Mouse (Mus musculus): ENCODE results near the gene Sp140. TPM values are rescaled to one million over a fixed set of nuclear protein-coding genes. Genes with fewer than 3 reads are reported as not detected.
"Not testable (repeated sequence)": the region's sequence is repeated elsewhere in the genome, so short reads cannot be mapped to it uniquely, and the experiment has no call there.

Sp140 gene
- total RNA-seq, 2 experiments from 2014 or later, result 0.47 to 0.93 TPM

- H3K27ac ChIP-seq; DNase-seq (ENCODE audit: extremely low spot score in 1 of 2, low spot score in 2 of 2); H3K4me3 ChIP-seq; intact Hi-C loops (cut with DNase I): not testable (repeated sequence)
These were observed 14.9 kb downstream of the Sp140 start for GRCm38 (mm10) chr1:85615096-85615495.

- intact Hi-C loops (cut with DNase I); H3K27ac ChIP-seq; DNase-seq (ENCODE audit: extremely low spot score in 1 of 2, low spot score in 2 of 2); H3K4me3 ChIP-seq: not testable (repeated sequence)
These were observed 15.6 kb downstream of the Sp140 start for GRCm38 (mm10) chr1:85615819-85616218.

- DNase-seq (ENCODE audit: extremely low spot score in 1 of 2, low spot score in 2 of 2); H3K27ac ChIP-seq; intact Hi-C loops (cut with DNase I); H3K4me3 ChIP-seq: not testable (repeated sequence)
These were observed 17.0 kb downstream of the Sp140 start for GRCm38 (mm10) chr1:85617161-85617560.

- H3K27ac ChIP-seq; DNase-seq (ENCODE audit: extremely low spot score in 1 of 2, low spot score in 2 of 2); intact Hi-C loops (cut with DNase I); H3K4me3 ChIP-seq: not testable (repeated sequence)
These were observed 18.5 kb downstream of the Sp140 start for GRCm38 (mm10) chr1:85618689-85619088.

GRCm38 (mm10) chr1:85636936-85637335 lies 36.8 kb downstream of the Sp140 start:
- intact Hi-C loops (cut with DNase I); H3K27ac ChIP-seq; H3K4me3 ChIP-seq; DNase-seq (ENCODE audit: extremely low spot score in 1 of 2, low spot score in 2 of 2): not testable (repeated sequence)

- H3K4me3 ChIP-seq; intact Hi-C loops (cut with DNase I); DNase-seq (ENCODE audit: extremely low spot score in 1 of 2, low spot score in 2 of 2); H3K27ac ChIP-seq: not testable (repeated sequence)
These were observed 38.0 kb downstream of the Sp140 start for GRCm38 (mm10) chr1:85638144-85638543.

- intact Hi-C loops (cut with DNase I); H3K27ac ChIP-seq; DNase-seq (ENCODE audit: extremely low spot score in 1 of 2, low spot score in 2 of 2); H3K4me3 ChIP-seq: not testable (repeated sequence)
These were observed 49.7 kb downstream of the Sp140 start, which contains the start of gene Sp100 for GRCm38 (mm10) chr1:85649881-85650280. Sp100 (plus strand) TSS chr1:85649988.

GRCm38 (mm10) chr1:85650524-85650923 lies 50.3 kb downstream of the Sp140 start:
- intact Hi-C loops (cut with DNase I); H3K4me3 ChIP-seq; DNase-seq (ENCODE audit: extremely low spot score in 1 of 2, low spot score in 2 of 2); H3K27ac ChIP-seq: not testable (repeated sequence)

- intact Hi-C loops (cut with DNase I); H3K27ac ChIP-seq; DNase-seq (ENCODE audit: extremely low spot score in 1 of 2, low spot score in 2 of 2); H3K4me3 ChIP-seq: not testable (repeated sequence)
These were observed 51.6 kb downstream of the Sp140 start for GRCm38 (mm10) chr1:85651770-85652275.

- DNase-seq (ENCODE audit: extremely low spot score in 1 of 2, low spot score in 2 of 2); intact Hi-C loops (cut with DNase I); H3K27ac ChIP-seq; H3K4me3 ChIP-seq: not testable (repeated sequence)
These were observed 57.0 kb downstream of the Sp140 start for GRCm38 (mm10) chr1:85657211-85657610.

GRCm38 (mm10) chr1:85664266-85664665 lies 64.1 kb downstream of the Sp140 start:
- intact Hi-C loops (cut with DNase I), result no loop called here
- no peak overlapping the region for H3K27ac ChIP-seq
- DNase-seq (ENCODE audit: extremely low spot score in 1 of 2, low spot score in 2 of 2), result no peak
- TF ChIP-seq CTCF (IDR thresholded peaks at IDR 0.05), result no peak
- no peak overlapping the region for H3K4me3 ChIP-seq

GRCm38 (mm10) chr1:85680226-85680625 lies 80.0 kb downstream of the Sp140 start:
- no peak for DNase-seq (ENCODE audit: extremely low spot score in 1 of 2, low spot score in 2 of 2)
- no peak overlapping the region for H3K4me3 ChIP-seq
- intact Hi-C loops (cut with DNase I), result no loop called here
- TF ChIP-seq CTCF (IDR thresholded peaks at IDR 0.05), result no peak
- no peak overlapping the region for H3K27ac ChIP-seq

GRCm38 (mm10) chr1:85686666-85687065 lies 86.5 kb downstream of the Sp140 start:
- DNase-seq (ENCODE audit: extremely low spot score in 1 of 2, low spot score in 2 of 2), result no peak
- TF ChIP-seq CTCF (IDR thresholded peaks at IDR 0.05), result no peak
- intact Hi-C loops (cut with DNase I), result no loop called here
- Histone ChIP-seq H3K27ac (no peak overlapping the region), H3K4me3 (no peak overlapping the region)

- no peak overlapping the region for H3K27ac ChIP-seq
- TF ChIP-seq CTCF (IDR thresholded peaks at IDR 0.05), result no peak
These were observed 87.2 kb downstream of the Sp140 start for GRCm38 (mm10) chr1:85687346-85687745.

More at GRCm38 (mm10) chr1:85687346-85687745, 87.2 kb downstream of the Sp140 start:
- H3K4me3 ChIP-seq, result no peak overlapping the region
- DNase-seq (ENCODE audit: extremely low spot score in 1 of 2, low spot score in 2 of 2), result no peak
- intact Hi-C loops (cut with DNase I), result no loop called here

Measured in left cerebral cortex, adult 2 months (tissue).